Mouse (Mus musculus) cerebral cortex, adult 2 months (tissue): ENCODE data around the gene Rin2.

ENCODE experiments used
- WGBS: fragments of 180-500 bp; shearing (Covaris S2); methylation state at CpG from one replicate; pipeline ENCODE4 v1.1.7; 2018; 5-methylcytosine and 5-hydroxymethylcytosine counted together

Gene Rin2

GRCm38 (mm10) chr2:145828603-145829002, 153.6 kb downstream of the Rin2 start:
- 92% methylated on average over 3 of the region's 3 CpGs for WGBS

GRCm38 (mm10) chr2:145829231-145829630, 154.2 kb downstream of the Rin2 start:
- WGBS: 83% methylated on average over 4 of the region's 4 CpGs

GRCm38 (mm10) chr2:145830417-145830816, 155.4 kb downstream of the Rin2 start:
- WGBS: 72% methylated on average over 3 of the region's 3 CpGs

- 16% methylated on average over 17 of the region's 17 CpGs for WGBS
Measured at GRCm38 (mm10) chr2:145831949-145832835, 157.2 kb downstream of the Rin2 start.

- WGBS: 46% methylated on average over 5 of the region's 5 CpGs
Measured at GRCm38 (mm10) chr2:145832836-145833221, 157.8 kb downstream of the Rin2 start.

- 48% methylated on average over 3 of the region's 3 CpGs for WGBS
Measured at GRCm38 (mm10) chr2:145833341-145833740, 158.3 kb downstream of the Rin2 start.

GRCm38 (mm10) chr2:145835920-145836319, 160.9 kb downstream of the Rin2 start:
- 90% methylated on average over 1 of the region's 1 CpGs for WGBS

- WGBS: 90% methylated on average over 3 of the region's 3 CpGs
Measured at GRCm38 (mm10) chr2:145838675-145839074, 163.7 kb downstream of the Rin2 start.

GRCm38 (mm10) chr2:145839565-145840315, 164.7 kb downstream of the Rin2 start:
- 78% methylated on average over 9 of the region's 9 CpGs for WGBS

GRCm38 (mm10) chr2:145840320-145840719, 165.3 kb downstream of the Rin2 start:
- 91% methylated on average over 3 of the region's 3 CpGs for WGBS

- 89% methylated on average over 12 of the region's 12 CpGs for WGBS
Measured at GRCm38 (mm10) chr2:145840910-145841870, 166.2 kb downstream of the Rin2 start.

GRCm38 (mm10) chr2:145843322-145843721, 168.3 kb downstream of the Rin2 start:
- WGBS: 79% methylated on average over 6 of the region's 6 CpGs

- 98% methylated on average over 3 of the region's 3 CpGs for WGBS
Measured at GRCm38 (mm10) chr2:145846595-145846994, 171.6 kb downstream of the Rin2 start.

- WGBS: 69% methylated on average over 10 of the region's 10 CpGs
Measured at GRCm38 (mm10) chr2:145849170-145849905, 174.3 kb downstream of the Rin2 start.

GRCm38 (mm10) chr2:145850779-145851178, 175.8 kb downstream of the Rin2 start:
- 45% methylated on average over 4 of the region's 4 CpGs for WGBS

GRCm38 (mm10) chr2:145855831-145856230, 180.8 kb downstream of the Rin2 start:
- WGBS: 77% methylated on average over 9 of the region's 9 CpGs

GRCm38 (mm10) chr2:145857864-145858263, 182.8 kb downstream of the Rin2 start:
- WGBS: 72% methylated on average over 8 of the region's 8 CpGs

- WGBS: 32% methylated on average over 7 of the region's 7 CpGs
Measured at GRCm38 (mm10) chr2:145859442-145859931, 184.5 kb downstream of the Rin2 start.

- WGBS: 7% methylated on average over 40 of the region's 40 CpGs
Measured at GRCm38 (mm10) chr2:145859932-145860801, 185.2 kb downstream of the Rin2 start.
